Mouse (Mus musculus): ENCODE measurements around the gene Defa36.
"Not testable (repeated sequence)": the region's sequence is repeated elsewhere in the genome, so short reads cannot be mapped to it uniquely, and the experiment has no call there.

Defa36 gene

GRCm38 (mm10) chr8:21427111-21427510, at the start of gene Defa36:
TSS of gene Defa36 (plus strand) at chr8:21427411.
- CTCF ChIA-PET: not testable (repeated sequence)

- CTCF ChIA-PET: not testable (repeated sequence)
Observed at GRCm38 (mm10) chr8:21378215-21378614, 49.0 kb upstream of the Defa36 start, which contains the start of gene Defa2. TSS of gene Defa2 (plus strand) at chr8:21378515.

GRCm38 (mm10) chr8:21391511-21391910, 35.7 kb upstream of the Defa36 start, which contains the start of gene Defa33:
TSS of gene Defa33 (plus strand) at chr8:21391811.
- CTCF ChIA-PET: not testable (repeated sequence)

GRCm38 (mm10) chr8:21456460-21456859, 29.2 kb downstream of the Defa36 start, which contains the start of gene Gm7849:
TSS of gene Gm7849 (minus strand) at chr8:21456560.
- CTCF ChIA-PET: not testable (repeated sequence)

Data from spleen, embryonic (tissue).